Mouse (Mus musculus) C2C12 (cell line): ENCODE measurements around the gene Rhd. TPM values are rescaled to one million over a fixed set of nuclear protein-coding genes. Genes with fewer than 3 reads are reported as not detected.

Experiments
- H3K27me3 ChIP-seq: one replicate; pipeline ENCODE4 v1.6.1; 2011; ENCODE audit not compliant: control insufficient read depth, insufficient read depth, insufficient read length
- H3K36me3 ChIP-seq: one replicate; pipeline ENCODE4 v1.6.1; 2011; ENCODE audit not compliant: control insufficient read depth, insufficient read depth
- H3K4me3 ChIP-seq: one replicate; pipeline ENCODE4 v1.5.1; 2011; ENCODE audit warnings: mild to moderate bottlenecking, control low read depth; ENCODE audit not compliant: poor library complexity, insufficient read depth, severe bottlenecking
- H3K79me2 ChIP-seq: one replicate; pipeline ENCODE4 v1.6.1; 2011; ENCODE audit not compliant: control insufficient read depth, insufficient read depth
- H3K79me3 ChIP-seq: one replicate; pipeline ENCODE4 v1.6.1; 2011; ENCODE audit warnings: low read depth, control low read depth
- H3ac ChIP-seq: one replicate; pipeline ENCODE3; 2011; ENCODE audit warnings: low read depth; ENCODE audit not compliant: control insufficient read depth, insufficient read length
- CEBPB ChIP-seq: IDR thresholded peaks from one replicate; pipeline ENCODE4 v1.6.1; 2011; ENCODE audit warnings: low read depth, mild to moderate bottlenecking, control low read depth, moderate library complexity
- CTCF ChIP-seq: IDR thresholded peaks from one replicate; pipeline ENCODE4 v1.5.1; 2011; ENCODE audit not compliant: control insufficient read depth, insufficient read depth, insufficient read length
- FOSL1 ChIP-seq: IDR thresholded peaks from one replicate; pipeline ENCODE4 v1.8.0; 2011; ENCODE audit warnings: mild to moderate bottlenecking, low read length; ENCODE audit not compliant: poor library complexity, insufficient read depth, severe bottlenecking
- MAX ChIP-seq: IDR thresholded peaks from one replicate; pipeline ENCODE4 v1.6.1; 2011; ENCODE audit warnings: mild to moderate bottlenecking, control low read depth
- MYOD1 ChIP-seq: IDR thresholded peaks from one replicate; pipeline ENCODE4 v1.6.1; 2011; ENCODE audit warnings: low read depth; ENCODE audit not compliant: control insufficient read depth, insufficient read length
- MYOG ChIP-seq: IDR thresholded peaks from one replicate; pipeline ENCODE4 v1.6.1; 2011; ENCODE audit not compliant: control insufficient read depth, insufficient read length; ENCODE audit errors: extremely low read depth
- USF1 ChIP-seq: IDR thresholded peaks from one replicate; pipeline ENCODE4 v1.6.1; 2011; ENCODE audit warnings: low read depth, mild to moderate bottlenecking, control low read depth, moderate library complexity
- polyA plus RNA-seq: library from polyadenylated mRNA; unstranded; fragments of >200 nt; fragmentation: generic; extraction: Trizol; gene quantifications from one replicate; pipeline ENCODE4 v1.2.1, GENCODE M21; 2012; ENCODE audit warnings: missing spikeins

Rhd gene
- polyA plus RNA-seq, 1 experiment, result 0.14 TPM

DNA sequence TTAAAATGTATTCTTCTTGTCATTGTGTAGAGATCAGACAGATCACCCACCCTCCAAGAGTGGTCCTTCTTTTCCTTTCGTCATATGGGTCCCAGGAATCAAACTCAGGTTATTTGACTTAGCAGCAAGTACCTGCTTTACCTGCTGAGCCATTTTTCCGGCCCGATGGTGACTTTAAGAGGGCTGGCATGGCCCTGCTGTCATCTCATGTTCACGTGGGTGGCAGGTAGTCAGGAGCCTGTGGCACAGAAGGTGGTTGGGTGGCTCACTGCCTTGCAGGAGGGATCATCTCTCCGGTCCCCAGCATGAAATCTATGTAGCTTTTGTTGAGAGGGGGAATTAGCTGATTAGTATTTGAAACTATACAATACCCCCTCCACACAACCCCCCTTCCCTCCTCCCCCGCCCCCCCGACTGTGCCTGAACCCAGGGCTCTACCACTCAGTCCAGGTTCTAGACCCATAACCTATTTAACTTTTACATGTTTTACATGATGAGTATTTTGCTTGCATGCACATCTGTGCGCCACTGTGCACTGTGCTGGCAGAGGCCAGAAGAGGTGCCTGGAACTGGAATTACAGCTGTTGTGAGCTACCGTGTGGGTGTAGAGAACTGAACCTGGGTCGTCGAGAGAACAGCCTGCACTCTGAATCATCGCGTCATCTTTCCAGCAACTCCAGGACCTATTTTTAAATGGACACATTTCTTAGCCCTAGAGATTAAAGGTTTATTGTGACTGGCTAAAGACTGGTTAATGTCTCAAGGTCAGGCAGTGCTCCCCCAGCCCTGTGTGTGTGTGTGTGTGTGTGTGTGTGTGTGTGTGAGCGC lies 51.1 kb downstream of the Rhd start:
- TF ChIP-seq MYOG (no peak), FOSL1 (no peak), MYOD1 (no peak), CEBPB (no peak)
- H3ac ChIP-seq, result no peak overlapping the region
- H3K79me2 ChIP-seq, result peaks cover 28% of the 10 kb centered on the region
- no peaks in the 10 kb centered on the region for H3K36me3 ChIP-seq
- no peak overlapping the region for H3K4me3 ChIP-seq
- H3K79me3 ChIP-seq, result peaks cover 4% of the 10 kb centered on the region
- H3K27me3 ChIP-seq, result no peaks in the 10 kb centered on the region

DNA sequence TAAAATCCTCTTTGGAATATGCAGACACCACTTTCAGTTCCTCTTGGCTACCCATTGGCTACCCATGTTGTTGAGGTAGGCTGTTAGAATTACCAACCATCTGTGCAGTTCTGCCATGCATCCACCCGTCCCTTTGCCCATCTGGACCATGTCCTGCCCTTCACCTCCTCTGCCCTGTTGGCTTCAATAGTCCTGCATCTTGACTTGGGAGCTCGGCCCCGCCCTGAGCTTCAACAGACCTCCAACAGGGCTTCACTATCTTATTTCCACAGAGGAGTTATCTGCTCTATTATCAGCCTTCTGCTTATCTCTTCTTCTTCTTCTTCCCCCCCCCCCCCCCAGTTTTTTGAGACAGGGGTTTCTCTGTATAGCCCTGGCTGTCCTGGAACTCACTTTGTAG lies 52.9 kb downstream of the Rhd start:
- peaks cover 2% of the 10 kb centered on the region for H3K79me3 ChIP-seq
- H3K27me3 ChIP-seq, result no peaks in the 10 kb centered on the region
- no peaks in the 10 kb centered on the region for H3K36me3 ChIP-seq
- H3ac ChIP-seq, result no peak overlapping the region
- no peak overlapping the region for H3K4me3 ChIP-seq
- H3K79me2 ChIP-seq, result peaks cover 21% of the 10 kb centered on the region
- TF ChIP-seq CTCF, result no peak
- TF ChIP-seq MYOG, result no peak
- TF ChIP-seq CEBPB, result no peak
- TF ChIP-seq MYOD1, result no peak
- no peak for TF ChIP-seq MAX

DNA sequence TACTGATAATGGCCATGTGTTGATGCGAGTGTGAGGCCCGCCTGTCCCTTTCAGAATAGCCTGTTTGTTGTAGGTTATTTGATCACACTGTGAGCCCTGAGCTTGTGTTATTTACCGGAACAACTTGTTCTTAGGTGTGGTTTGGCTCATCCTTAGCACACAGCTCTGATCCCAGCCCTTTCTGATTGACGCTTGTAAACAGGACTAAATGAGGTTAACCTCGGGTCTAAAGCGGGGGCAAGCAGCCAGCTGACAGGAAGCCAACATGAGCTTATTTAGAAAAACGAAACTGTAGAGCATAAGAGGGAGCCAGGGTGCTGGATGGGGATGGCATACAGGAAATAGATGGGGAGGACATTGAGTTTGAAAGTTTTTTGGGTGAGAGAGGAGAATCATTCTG lies 54.0 kb downstream of the Rhd start:
- H3K79me2 ChIP-seq, result peaks cover 11% of the 10 kb centered on the region
- no peaks in the 10 kb centered on the region for H3K79me3 ChIP-seq
- H3K4me3 ChIP-seq, result no peak overlapping the region
- no peak for TF ChIP-seq CTCF
- TF ChIP-seq USF1, result no peak
- no peak for TF ChIP-seq FOSL1
- no peak for TF ChIP-seq MYOG
- TF ChIP-seq CEBPB, result no peak
- no peak for TF ChIP-seq MYOD1
- TF ChIP-seq MAX, result no peak
- H3ac ChIP-seq, result no peak overlapping the region
- H3K27me3 ChIP-seq, result no peaks in the 10 kb centered on the region
- H3K36me3 ChIP-seq, result no peaks in the 10 kb centered on the region

DNA sequence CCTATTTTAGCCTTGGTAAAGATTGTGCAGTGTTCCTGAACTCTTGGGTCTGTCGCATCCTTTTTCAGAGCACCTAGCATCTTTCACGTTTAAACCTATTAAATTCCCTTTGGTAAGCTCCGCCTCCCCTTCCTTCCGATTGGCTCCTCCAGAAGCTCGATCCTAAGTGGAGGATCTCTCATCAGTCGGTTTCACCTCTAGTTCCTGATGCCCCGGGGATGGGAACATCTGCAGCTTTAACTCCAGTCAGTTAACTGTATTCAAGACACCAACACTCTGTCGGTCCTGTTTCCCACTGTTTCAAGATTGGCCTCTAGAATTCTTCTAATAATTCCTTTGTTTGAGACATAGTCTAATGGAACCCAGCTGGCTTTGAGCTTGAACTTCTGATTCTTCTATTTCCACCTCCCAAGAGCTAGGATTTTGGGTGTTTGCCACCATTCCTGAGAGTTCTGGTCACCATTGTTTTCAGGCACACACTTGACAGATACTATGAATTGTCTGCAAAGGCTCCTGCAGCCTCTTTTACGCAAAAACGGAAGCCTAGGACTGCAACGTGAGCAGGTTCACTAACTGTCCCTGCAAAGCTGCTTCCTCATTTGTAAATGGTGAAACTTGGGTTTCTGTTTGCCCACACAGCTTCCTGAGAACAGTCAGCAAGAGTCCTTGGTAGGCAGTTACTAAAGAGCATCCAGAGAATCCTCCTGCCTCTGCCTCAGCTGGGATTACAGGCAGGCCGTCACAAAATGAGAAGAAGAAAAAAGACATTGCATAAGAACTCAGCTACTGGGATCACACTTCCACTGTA lies 55.6 kb downstream of the Rhd start:
- peaks cover 8% of the 10 kb centered on the region for H3K36me3 ChIP-seq
- H3K4me3 ChIP-seq, result no peak overlapping the region
- no peak overlapping the region for H3ac ChIP-seq
- peaks cover 16% of the 10 kb centered on the region for H3K79me2 ChIP-seq
- no peaks in the 10 kb centered on the region for H3K27me3 ChIP-seq
- peaks cover 12% of the 10 kb centered on the region for H3K79me3 ChIP-seq
- no peak for TF ChIP-seq MYOD1
- TF ChIP-seq FOSL1, result no peak
- no peak for TF ChIP-seq CEBPB
- TF ChIP-seq USF1, result no peak
- TF ChIP-seq MYOG, result no peak
- TF ChIP-seq MAX, result no peak
- no peak for TF ChIP-seq CTCF

DNA sequence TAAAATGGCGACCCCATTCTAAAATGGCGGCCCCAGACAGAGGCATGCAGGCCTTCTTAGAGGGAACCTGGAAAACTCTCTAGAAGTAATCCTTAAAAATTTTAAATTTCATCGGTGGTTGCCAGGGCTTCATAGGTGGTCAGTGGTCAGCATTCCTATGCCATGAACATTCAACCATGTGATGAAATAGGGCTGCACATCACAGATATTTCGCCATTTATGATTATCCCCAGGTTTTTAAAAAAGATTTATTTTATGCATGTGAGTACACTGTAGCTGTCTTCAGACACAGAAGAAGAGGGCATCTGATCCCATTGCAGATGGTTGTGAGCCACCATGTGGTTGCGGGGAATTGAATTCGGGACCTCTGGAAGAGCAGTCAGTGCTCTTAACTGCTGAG lies 56.3 kb downstream of the Rhd start:
- Histone ChIP-seq H3ac (no peak overlapping the region), H3K4me3 (no peak overlapping the region), H3K79me2 (peaks cover 23% of the 10 kb centered on the region), H3K27me3 (no peaks in the 10 kb centered on the region), H3K79me3 (peaks cover 19% of the 10 kb centered on the region), H3K36me3 (peaks cover 15% of the 10 kb centered on the region)
- TF ChIP-seq CTCF, result no peak
- no peak for TF ChIP-seq FOSL1
- TF ChIP-seq CEBPB, result no peak
- no peak for TF ChIP-seq MYOD1
- no peak for TF ChIP-seq MYOG
- no peak for TF ChIP-seq MAX
- no peak for TF ChIP-seq USF1

GRCm38 (mm10) chr4:134921703-134922102 lies 57.4 kb downstream of the Rhd start:
- TF ChIP-seq MAX (no peak), CEBPB (no peak), FOSL1 (no peak), USF1 (no peak), MYOG (no peak), CTCF (no peak), MYOD1 (no peak)
- H3K4me3 ChIP-seq, result no peak overlapping the region
- no peaks in the 10 kb centered on the region for H3K27me3 ChIP-seq
- peaks cover 26% of the 10 kb centered on the region for H3K36me3 ChIP-seq
- H3K79me2 ChIP-seq, result peaks cover 34% of the 10 kb centered on the region
- H3ac ChIP-seq, result no peak overlapping the region
- H3K79me3 ChIP-seq, result peaks cover 30% of the 10 kb centered on the region
